Mouse (Mus musculus): Measurements from ENCODE around the gene Sdad1.

- no peak for TF ChIP-seq CTCF (IDR thresholded peaks at IDR 0.05)
- TF ChIP-seq EP300 (IDR thresholded peaks at IDR 0.05) = no peak
These were observed 21.5 kb upstream of the Sdad1 start, which contains the start of gene Art3 for GRCm38 (mm10) chr5:92331635-92332338.
